Mouse (Mus musculus) thymus, postnatal 36 days (tissue): ENCODE data around the gene Eepd1.

Experiments
- DNase-seq, 2 experiments: peaks; one replicate each; pipeline ENCODE4 v3.0.0; 2022; ENCODE audit warnings: mixed read lengths in 2 of 2

Eepd1 gene

DNA sequence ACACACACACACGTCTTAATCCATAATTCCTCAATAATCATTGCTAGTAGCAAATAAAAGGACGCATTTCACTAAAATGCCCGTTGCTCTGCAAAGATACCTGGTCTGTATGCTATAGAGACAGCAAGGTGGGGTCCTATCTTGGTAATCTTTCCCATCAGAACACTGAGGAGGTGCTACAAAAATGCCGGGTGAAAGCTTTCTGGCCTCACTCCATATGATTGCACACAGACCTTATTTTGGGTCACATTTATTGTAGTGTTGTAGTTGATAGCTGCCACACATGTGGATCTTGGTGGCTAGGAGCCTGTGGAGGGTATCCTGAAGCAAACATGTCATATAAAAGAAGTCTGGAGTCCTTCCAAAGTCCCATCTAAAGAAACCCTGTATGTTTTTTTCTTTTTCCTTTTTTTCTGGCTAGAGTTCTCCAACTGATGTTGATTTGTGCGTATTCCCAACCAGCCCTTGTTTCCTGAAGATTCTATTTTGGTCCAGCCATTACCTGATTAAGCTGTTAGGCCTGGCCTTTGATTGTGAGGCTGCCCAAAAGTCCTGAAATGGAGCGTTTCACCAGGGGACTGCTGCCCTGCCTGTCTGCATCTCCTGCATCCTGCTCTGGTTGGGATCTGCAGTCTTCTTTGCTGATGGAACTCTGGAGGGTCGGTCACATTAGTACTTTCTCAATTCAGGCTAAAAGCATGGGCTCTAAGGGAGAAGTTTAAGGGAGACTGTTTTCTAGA lies 8.0 kb downstream of the Eepd1 start:
- no peak for DNase-seq

DNA sequence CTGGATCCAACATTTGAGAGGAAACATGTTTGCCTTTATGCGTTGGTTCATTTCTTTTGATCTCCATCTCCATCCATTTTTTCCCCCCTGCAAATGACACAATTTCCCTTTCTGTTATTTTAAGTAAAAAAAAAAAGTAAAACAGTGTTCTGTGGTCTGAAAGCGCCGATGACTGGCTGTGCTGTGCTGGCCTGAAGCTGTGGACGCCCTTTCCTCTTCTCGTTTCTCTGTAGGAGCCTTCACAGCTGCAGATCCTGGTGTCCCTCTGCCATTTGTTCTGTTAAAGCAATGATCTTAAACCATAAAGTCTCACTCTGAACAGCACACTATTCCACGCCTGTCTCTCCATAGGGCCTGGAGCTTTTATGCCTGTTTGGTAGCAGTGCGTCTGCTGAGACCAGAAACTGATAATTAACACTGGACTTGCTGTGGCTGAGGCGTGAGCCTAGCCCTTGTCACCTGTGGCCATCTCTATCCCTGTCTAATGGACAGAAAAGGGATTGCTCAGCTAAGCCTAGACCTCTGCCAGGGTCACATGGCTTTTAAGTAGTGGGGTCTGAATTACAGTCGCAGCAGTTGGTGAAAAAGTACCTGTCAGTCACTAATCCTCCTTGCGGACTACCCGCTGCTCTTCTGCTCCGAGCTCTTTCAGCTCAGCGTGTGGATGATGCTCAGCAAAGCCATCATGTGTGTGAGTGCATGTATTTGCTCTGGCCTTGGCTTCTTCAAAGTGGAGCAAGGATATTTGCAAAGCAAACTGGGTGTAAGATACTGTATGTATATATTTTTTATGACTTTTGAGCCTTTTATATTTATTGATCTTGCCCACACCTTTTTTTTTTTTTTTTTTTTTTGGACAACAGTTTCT lies 9.2 kb downstream of the Eepd1 start:
- no peak for DNase-seq

DNA sequence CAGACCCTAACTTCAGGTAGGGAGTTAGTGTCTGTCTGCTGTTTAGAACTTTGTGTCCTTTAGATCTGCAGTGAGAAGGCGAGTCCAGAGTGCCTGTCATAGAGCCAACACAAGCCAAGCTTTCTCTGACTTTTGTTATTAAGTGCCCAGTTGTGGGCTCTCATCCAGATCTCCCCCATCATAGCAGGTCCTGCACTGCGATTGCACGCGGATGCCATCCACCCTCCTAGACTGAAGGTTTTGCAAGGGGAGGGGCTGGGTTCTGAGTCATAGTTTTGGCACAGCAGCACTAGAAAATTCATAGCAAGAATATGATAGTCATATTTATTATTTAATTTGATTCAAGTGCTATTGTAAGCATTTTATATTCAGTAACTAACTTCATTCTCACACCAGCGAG lies 12.6 kb downstream of the Eepd1 start:
- no peak for DNase-seq

DNA sequence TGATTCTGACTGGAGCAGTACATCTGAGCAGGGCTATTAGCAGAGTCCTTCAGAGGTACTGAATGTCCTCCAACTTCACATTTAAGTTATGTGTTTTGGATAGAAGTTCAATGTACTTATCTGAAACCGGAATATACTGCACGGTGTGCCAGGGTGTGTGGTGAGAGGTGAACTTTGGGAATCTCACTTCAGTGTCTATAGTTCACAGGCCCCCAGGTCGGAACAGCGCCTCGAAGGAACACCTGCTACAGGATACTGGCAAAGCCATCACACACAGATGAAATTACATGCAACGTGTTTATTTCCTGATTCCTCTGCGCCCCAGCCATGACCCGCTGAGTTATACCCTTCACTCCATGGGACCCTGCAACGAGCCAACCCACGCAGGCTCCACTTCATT lies 14.3 kb downstream of the Eepd1 start:
- no peak for DNase-seq

DNA sequence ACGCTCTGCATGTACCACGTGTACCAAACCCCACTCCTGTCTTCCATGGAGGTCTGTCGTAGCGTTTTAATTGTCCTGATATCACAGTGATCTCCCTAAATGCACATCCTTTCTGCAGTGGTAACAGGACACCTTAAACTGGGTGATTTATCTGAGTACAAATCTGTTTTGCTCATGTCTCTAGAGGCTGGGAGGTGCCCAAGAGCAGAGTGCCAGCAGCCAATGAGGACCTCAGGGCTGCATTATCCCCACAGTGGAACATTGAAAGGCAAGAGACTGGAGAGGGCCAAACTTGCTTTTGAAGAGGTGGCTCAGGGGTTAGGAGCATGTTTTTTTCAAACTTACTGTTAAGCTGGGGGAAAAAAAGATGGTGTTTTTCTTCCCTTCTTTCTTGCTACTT lies 14.8 kb downstream of the Eepd1 start:
- no peak for DNase-seq

DNA sequence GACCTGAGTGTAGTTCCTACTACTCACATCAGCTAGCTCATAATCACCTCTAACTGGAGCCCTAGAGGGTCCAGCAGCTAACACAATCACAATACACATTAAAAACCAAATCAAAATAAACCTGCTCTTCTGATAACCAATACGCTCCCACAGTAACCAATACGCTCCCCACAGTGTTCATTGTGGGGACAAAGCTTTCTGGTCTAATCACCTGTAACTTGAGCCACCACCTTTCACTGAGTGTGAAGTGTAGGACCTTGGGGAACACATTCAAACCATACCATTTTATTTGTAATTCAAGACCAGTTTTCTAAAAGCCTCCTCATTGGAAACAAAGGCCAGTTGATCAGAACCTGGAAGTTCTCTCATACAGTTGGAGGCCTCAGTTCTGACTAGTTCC lies 15.4 kb downstream of the Eepd1 start:
- DNase-seq, result no peak

DNA sequence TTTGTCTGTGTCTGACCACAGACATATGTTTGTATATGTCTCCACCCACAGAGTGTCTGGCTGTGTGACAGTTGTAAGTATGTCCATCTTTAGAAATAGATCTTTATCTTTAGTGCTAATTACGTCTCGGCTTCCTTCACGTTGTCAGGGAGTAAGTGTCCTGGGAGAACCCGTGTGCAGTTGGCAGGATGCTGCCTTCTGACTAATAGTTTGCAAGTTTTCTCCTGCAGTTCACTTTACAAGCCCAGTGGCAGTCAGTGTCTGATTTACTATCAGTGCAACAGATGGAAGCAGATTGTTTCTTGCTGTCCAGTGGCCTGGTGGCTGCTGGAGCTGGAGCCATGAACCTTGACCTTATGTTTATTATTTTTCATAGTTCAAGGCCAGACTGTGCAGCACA lies 17.4 kb downstream of the Eepd1 start:
- DNase-seq, result no peak

DNA sequence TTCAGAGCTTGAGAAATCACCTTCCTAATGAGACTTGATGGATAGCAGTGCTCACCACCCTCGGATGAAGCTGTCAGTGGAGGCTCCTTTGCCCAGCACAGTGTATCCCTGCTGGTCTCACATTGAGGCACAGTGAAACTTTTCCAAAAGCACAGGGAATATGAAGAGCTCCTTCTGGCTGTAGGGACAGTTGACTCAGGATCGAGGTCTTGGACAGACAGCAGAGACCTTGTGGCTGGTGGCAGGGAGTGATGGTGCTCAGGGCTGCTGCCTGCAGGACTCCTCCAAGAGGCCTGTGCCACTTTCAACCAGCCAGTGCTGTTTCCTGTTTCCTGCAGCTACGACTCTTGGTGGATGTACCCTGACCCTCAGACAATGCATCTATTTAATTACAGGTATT lies 18.0 kb downstream of the Eepd1 start:
- no peak for DNase-seq

DNA sequence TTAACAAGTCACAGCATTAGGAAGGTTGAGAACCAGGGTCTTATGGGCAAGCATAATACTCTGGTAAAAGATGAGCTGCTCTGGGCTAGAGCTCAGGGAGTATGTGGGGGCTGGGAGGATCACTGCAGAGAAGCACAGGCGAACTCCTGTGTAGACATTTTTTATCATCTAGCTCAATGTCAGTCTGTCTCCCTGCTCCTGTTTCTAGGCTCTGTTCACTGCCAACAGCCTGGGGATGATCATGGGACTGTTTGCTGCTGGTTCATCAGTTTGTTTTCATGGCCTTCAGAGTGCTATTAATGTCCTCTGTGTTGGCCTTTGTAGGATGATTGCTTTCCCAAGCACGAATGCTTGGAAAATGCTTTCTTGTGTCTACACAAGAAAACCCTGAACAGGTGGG lies 18.7 kb downstream of the Eepd1 start:
- no peak for DNase-seq

DNA sequence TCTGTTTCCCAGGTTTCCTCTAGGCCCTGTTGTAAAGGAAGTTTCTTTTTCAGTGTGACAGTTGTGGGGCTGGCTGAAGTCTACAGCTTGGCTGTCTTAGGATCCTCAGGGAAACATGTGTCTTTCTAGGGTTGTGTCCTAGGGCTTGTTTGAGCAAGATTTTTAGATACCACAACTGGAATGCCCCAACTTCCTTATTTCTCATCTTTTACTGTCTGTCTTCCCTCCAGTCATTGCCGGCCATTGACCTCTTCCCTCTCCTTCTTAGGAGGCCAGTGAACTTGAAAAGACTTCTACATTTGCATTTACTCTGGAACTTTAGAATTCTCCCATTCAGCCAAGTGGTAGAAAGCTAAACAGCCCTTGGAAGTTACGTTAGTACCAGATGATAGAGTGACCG lies 27.5 kb downstream of the Eepd1 start:
- no peak for DNase-seq

DNA sequence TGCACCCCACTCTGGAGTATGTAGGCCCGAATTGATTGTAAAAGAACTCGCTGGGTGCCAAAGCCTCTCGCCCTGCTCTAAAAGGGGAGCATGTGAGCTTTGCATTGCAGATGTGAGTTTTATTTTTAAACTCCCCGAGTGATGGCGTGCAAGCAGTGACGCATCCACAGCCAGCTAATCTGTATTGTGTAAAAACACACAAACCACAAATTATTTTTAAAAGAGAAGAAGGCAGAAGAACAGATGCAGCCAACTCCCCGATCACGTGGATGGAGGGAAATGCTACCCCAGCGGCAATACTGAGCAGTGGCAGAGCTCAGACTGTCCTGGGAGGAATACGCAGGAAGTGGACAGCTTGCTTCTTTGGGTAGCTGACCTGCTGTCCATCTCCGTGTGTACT lies 29.2 kb downstream of the Eepd1 start:
- DNase-seq, result no peak

DNA sequence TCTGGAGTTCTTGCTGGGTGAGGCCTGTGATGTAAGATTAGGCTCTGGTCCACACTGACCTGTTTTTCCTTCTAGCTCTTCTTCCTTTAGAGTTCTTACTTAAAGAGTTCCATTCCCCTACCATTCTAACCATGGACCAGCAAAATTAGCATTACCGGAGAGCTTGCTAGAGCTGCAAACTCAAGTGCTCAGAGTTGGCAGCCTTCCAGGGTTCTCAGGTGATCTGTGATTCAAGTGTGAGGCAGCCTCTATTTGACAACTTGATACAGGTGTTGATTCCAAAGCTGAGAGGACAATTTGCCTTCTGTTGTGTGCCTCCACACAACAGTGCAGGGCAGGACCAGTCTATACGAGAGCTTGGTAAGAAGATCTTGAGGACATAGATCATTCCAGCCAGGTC lies 31.7 kb downstream of the Eepd1 start:
- no peak for DNase-seq

DNA sequence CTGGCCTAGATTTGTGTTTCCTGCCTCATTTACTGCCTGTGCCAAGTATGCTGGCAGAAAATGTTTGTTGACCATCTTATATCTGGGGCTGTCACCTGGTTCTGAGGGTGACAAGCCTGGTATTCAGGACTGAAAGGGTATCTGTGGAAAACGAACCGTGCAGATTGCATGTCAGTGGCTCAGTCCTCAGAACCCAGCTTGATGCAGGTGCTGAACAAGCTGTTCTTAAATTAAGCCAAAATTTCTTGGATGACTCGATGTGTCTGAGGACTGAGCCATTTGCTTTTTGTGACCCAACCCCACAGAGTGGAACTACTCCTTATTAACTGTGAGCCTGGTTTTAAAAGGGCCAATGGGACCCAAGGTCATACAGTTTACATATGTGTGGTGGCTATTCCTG lies 32.2 kb downstream of the Eepd1 start:
- DNase-seq, result no peak

DNA sequence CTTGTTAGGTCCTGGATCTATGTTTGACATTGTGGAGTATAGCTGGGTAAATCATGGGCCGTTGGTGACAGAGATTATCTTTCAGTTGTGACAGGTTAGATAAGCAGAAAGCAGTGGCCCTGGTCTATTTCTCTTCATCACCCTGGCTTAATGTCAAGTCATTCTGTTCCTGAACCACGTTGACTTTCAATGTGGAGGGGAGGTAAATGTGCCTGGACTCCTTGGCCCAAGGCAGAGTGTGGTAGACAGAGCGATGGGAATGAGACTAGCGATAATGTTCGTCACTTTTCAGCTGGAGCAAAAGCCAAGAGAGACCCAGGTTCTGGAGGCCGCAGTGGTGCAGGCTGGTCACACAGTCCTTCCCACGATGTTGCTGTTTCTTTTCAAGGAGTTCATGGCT lies 35.3 kb downstream of the Eepd1 start:
- DNase-seq, result no peak

DNA sequence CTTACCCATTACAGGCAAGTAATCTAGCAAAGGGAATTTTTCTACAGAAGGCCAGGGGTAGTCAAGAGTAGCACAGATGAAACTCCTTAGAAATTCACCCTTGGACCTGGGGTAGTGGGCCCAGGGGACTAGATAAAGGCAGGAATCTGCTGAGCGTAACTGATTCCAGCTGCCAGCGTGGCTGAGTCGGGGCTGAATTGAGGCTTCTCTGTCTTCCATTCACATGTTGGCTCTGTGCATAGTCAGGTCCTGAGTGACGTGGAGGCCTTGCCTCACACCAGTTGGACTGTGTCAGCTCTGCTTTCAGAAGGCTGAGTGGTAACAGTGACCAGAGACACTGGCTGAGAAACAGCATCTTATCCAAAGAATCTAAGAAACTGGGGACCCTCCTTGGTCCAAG lies 36.6 kb downstream of the Eepd1 start:
- no peak for DNase-seq

DNA sequence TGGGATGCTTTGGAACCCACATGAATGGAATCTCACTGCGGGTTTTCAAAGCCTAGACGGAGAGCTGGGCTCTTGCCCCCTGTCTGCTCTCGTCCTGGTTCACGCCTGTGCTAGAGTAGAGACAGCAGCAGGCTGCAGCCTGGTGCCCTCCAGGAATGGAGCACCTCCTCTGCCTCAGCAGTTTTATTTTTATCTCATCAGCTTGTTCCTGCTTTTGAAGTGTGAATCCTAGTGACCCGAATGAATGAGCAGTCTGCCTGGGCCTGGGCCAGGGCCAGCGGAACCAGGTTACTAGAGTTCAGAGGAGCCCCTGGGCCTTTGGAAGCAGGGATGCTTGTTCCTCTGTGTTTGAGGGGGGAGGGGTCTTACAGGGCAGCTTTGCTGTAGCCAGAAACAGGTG lies 37.8 kb downstream of the Eepd1 start:
- no peak for DNase-seq

DNA sequence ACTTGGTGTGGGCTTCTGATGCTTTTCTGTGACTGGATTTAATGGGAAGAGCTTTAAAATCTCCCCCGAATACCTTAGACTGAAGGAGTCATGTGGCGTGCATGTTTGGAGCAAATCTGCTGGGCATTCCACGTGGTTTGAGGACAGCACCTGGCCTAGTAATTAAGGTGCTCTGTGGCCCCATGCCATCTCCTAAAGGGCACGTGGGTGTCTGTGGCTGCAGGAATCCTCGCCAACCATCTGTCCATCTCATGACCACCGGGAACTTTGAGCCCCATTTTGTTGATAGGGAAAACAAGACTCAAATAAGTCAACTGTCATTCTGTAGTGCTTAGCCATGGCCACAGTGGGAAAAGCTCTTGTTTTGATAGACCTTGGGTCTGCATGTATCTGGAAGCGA lies 39.5 kb downstream of the Eepd1 start:
- no peak for DNase-seq

DNA sequence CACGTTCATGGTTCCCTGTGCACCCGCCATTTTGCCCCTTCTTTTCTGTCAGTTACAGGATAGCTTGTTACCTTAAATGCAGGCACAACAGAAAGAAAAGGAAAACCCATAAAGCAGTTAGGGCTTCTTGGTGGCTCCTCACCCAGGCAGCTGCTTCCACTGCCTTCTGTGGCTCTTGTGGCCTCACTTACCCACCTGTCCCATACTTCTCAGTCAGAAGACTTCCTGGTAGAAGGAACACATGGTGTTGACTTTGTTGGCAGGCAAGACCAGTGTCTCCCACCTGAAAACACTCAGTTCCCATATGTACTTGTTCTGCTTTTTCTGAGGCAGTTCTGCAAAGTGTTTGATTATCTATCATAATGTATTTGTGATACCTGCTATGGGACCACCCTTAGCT lies 40.5 kb downstream of the Eepd1 start:
- peak in 1 of 2 experiments; percentile 36 for DNase-seq

DNA sequence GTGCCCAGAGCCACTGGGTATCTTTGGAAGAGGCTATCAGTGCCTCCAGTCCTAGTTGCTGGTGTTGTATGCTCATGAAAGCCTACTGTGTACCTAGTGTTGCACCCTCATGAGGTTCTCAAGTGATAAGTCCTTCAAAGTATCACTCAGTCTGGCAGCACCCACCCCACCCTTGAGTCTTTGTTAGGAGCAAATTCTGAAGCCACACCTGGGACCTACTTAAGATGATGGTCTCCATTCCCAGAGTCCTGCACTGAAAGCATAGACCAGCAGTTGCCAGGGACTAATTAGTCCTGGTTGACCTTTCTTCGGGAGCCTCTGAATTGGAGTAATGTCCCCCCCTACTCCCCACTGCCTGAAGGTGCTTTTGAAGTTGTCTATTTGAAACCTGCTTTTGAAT lies 45.2 kb downstream of the Eepd1 start:
- DNase-seq, result no peak

DNA sequence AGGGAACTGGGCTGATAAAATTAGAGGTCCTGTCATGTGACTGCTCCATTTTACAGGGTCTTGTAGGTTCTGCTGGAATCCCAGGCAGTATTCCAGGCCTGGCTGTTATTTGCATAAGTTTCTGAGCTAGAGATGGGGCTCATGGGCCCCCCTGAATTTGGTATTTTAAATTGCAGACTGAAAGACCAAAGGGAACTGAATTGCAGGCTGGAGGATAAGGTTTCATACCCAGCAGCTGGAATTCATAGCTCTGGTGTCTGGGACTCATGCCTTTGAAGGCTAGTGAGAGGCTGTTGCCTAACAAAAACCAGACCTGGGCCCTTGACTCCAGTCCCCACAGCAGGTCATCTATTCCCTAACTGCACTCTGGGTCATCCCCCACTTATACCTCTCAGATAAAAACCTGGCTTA lies 45.6 kb downstream of the Eepd1 start:
- DNase-seq, result no peak

DNA sequence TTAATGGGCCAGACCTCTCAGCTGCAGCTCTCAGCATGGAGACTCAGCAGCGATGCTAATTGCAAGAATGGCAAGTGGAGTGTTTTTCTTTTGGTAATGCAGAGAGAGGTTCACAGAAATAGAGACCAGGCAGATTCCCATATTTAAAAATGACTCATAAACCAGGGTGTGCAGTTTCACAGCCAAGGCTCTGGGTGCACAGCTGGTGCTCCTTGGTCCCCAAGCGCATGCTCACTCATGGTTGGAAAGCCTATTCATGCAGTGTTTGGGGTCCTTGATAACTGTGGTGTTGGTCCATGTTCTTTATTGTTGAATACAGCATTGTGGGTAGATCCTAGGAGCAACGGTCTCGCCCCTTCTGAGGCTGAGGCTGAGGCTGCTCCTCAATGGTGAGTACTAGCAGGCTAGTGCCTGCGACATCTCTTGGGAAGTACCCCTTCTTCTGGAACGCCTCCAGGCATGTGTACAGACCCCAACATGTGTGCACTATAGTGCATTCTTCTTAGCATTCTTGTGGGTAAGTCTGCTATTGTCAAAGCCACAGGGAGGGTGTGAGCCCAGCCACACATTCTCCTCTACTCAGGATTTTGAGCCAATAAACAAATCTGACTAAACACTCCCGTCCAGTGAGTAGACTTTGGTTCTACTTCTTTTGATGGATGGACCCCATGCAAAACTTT lies 46.2 kb downstream of the Eepd1 start:
- DNase-seq, result no peak

DNA sequence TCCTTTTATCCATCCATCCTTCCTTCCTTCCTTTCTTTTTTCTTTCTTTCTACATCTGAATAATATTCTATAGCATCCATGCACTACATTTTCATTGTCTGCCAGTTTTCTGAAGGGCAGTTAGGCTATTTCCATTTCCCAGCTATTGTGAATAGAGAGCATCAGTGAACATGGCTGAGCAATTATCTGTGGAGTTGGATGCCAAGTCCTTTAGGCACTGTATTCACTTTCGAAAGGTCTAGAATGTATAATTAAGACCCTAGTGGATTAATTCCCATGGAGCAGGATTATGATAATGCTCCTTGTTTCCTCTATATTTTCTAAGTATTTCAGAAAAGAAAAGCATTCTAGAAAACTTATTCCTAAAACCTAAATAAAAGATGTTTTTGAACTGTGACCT lies 50.3 kb downstream of the Eepd1 start:
- no peak for DNase-seq

DNA sequence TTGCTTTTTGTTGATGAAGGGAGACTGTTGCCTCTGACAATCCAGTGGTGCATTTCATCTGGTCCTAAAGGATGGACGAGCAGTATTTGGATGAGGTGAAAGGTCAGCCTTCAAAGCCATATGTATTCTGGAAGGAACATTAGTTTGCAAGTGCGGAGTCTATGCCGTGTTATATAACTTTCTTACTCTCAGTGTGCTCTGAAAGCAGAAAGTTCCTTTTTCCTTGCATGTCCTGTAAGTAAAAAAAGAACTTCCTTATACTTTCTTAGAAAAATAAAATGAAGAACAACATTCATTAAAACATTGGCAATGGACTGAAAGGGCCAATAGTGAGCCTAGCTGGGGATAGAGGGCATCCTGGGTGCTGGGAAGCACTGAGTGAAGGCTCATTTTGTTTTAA lies 50.8 kb downstream of the Eepd1 start:
- no peak for DNase-seq

DNA sequence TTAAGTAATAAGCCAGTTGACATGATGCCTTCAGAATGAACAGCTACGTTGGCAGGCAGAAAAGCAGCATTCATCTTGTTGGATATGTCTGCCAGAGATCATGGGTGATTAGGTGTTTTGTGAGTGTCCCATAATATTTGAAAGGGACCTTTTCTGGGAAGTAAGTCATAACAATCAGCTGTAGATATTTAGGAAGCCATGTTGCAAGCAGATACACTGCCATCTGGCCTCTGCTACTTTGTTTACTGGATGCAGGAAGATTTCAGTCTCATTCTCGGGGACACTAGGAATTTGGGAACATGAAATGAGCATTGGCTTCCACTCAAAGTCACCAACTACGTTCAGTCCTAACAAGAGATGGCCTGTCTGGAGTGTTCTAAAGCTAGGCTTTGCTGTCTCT lies 54.1 kb downstream of the Eepd1 start:
- DNase-seq, result no peak
